Mouse (Mus musculus) cerebellum, adult 11-12 months (tissue): ENCODE data around the gene Lhx2.

Experiments
- DNase-seq: peaks from one replicate; pipeline ENCODE4 v3.0.0; 2022

Lhx2 gene

GRCm38 (mm10) chr2:38417970-38418369 lies 78.9 kb downstream of the Lhx2 start:
- no peak for DNase-seq
